Mouse (Mus musculus) spleen, postnatal 4 days (tissue): ENCODE data around the gene Atg5.
"Not testable (repeated sequence)": the region's sequence is repeated elsewhere in the genome, so short reads cannot be mapped to it uniquely, and the experiment has no call there.

Experiments
- DNase-seq, 2 experiments: peaks; one replicate each; pipeline ENCODE4 v3.0.0; 2022; ENCODE audit warnings: low spot score in 2 of 2

Atg5 gene

DNA sequence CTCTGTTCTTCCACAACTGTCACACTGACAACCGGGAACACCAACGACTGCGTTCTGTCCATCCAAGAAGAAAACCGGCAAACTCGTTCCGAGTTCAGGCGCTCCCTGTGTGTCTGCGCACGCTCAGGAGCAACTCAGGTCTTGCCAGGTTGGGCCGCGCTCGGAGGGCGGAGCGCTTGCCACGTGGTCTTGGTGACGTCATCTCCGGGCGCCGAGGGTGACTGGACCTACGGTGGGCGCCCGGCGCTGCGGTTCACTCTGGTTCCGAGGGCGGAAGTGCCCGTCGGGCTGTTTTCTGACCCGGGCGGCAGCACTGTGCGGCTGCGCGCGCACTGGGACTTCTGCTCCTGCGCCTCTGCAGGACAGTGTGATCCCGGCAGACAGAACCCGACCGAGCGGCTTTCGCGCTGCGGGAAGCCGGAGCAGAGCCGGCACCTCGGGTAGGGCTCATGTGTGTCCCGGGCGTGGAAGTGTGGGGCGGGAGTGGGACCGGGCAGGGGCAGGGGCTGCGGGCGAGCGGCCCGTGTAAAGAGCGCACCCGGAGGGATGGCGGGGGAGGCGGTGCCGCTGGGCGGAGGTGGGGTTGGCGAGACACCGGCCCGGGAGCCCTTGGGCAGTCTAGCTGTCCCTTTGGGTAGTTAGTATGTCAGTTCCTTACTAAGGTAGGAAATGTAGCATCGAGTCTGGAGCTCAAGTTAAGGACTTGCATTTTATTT is at the start of gene Atg5:
Atg5 (plus strand) TSS at position 214 of the 716 bp plus-strand sequence.
- peak; percentile 98 to 99 for DNase-seq

DNA sequence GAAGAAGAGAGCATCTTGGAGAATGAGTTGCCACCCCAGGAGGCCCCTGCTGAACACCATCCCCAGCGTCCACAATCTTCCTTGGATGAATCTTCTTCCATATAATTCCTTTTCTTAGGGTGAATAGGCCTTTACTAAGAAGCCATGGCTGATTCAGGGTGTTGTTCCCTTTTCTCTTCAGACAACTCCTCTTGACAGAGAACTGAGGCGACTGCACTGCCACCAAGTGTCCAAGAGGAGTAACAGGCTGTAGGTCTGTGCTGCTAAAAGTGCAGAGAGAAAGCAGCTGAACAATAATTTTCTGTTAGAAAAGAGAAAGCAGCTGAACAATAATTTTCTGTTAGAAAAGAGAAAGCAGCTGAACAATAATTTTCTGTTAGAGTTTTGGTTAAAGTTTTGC is 49.1 kb upstream of the Atg5 start:
- not testable (repeated sequence) for DNase-seq

DNA sequence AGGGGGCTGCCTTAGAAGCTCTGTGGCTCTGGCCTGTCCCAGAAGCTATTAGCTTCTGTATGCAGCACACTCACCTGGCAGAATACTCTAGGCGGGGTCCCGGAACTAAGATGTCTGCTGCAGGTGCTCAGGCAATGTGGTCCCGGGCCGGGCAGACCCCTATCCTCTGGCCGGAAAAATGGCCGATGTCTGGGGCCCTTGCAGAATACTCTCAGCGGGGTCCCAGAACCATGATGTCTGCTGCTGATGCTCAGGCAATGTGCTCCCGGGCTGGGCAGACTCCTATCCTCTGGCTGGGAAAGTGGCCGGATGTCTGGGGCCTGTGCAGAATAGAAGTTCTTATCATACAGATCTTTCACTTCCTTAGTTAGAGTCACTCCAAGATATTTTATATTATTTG is 43.8 kb upstream of the Atg5 start:
- DNase-seq, result no peak

DNA sequence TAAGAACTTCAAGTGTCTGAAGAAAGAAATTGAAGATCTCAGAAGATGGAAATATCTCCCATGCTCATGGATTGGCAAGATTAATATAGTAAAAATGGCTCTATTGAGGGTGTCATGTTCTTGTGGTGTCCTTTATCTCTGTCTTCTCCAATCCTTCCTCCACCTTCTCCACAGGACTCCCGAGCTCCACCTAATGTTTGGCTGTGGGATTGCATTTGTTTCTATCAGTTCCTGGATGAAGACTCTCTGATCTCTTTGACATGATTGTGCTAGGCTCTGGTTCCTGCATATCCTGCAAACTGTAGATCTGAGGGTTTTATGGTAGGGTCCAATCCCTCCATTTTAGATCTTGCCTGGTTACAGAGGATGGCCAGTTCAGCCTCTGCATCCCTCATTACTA is 34.8 kb upstream of the Atg5 start:
- peak; percentile 38 to 72 for DNase-seq

DNA sequence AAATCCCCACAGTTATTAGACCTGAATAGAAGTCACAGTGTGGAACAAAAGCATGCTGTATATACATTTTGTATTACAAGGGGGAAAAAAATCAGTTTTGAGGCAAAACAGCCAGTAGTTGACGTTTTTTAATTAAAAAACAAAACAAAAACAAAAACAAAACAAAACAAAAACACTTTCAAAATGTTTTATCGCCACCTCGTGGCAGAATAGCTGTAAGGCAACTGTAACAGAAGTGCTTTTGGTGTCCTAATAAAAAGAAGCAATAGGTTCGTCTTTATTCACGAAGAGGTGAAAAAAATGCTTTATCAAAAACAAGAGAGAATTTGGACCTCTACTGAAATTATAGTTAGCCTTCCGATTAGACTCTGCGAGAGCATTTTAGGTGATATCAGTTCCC is 32.9 kb upstream of the Atg5 start:
- not testable (repeated sequence) for DNase-seq

DNA sequence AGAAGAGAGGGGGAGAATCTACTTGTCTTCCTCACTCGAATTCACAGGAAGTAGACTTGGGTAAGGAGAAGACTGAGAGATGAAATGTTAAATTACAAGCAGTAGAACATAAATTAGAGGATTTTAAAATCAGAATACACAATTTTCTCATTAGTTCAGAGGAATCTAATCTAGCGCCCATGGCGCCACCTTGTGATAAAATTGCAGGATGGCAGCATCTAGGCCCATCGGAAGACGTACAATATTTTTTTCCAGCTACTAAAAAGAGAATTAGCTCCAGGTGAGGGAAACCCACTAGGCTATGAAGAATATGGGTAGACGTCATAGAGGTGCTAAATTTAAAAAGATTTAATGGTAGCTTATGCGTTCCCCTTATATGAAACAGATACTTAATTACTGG is 11.5 kb upstream of the Atg5 start:
- DNase-seq, result no peak

DNA sequence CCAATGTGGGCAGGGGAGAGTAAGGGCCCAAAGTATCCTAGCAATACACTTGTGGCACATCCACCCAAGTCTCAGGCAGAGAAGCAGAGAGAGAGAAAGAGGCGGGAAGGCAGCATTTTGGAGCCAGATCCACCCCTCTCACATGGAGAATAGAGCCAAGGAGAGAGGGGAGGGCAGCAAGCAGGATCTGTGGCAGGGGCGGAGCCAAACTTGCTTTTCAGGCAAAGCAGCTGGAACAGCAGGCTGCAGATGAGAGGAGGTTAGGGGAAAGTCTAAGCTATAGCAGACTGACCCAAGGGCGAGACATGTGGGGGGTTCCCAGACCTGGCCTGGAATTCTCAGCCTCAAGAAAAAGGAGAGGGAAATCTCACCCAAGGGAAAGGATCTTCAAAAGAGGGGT is 2.3 kb upstream of the Atg5 start:
- DNase-seq, result no peak

DNA sequence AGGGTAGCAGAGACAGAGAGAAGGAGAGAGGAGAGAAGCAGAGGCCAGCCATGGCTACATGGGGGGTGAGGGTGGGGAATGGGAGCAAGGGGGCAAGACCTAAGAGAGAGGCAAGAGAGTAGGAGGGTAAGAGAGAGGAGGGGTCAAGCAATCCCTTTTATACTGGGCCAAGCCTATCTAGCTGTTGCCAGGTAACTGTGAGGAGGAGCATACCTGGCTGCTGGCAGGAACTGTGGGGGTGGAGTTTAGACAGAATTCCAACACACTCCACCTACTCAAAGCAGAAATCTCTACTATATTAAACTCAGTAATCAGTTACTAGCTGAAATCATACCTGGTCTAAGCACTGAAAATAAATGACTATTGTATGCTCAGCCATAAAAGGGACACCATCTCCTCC is 1.6 kb upstream of the Atg5 start:
- DNase-seq, result no peak

DNA sequence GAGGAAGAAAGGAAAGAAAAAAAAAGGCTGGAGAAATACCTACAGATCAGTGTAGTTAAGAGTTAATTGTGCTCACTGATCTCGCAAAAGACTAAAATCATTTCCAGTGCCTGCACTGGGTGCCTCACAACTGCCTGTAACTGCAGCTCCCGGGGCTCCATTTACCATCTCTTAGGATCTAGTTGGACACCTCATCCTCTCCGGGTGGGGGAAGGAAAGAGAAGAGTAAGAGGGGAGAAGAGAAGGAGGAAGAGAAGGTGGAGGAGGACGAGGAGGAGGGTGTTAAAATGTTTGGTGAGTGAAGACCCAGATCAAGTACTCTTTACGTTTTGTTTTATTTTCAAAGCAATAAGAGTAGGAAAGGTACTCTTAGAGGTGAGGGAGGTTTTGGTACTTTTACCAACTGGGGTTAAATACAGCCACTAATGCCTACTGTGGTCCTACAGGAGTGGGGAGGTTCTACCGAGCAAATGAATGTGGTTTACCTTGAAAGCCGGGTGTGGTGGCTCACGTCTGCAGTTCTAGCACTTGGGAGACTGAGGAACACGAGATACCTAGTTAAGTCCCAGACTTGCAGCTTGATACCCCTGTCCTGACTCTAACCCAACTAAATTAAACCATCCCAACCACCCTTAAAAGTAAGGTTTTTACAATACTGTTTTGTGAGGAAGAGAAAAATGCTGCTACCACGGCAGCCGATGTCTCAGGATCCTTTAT is 574 bp upstream of the Atg5 start:
- DNase-seq, result no peak

DNA sequence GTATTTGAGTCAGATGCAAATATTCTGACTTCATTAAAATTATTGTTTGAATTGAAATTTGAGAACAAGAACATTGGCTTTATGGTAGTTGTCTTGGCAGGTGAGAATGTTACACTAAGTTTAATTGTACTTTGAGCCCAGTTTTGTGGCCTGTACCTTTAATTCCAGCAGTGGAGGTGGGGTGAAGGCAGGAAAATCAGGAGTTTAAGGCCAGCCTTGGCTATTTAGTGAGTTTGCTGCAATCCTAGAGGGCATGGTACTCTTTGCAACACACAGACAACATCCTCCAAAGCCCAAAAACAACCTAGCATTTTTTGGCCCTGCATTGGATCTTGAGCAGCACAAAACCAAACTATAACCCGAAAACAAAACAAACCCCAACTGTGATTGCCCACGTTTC is 1.1 kb downstream of the Atg5 start:
- DNase-seq, result no peak

DNA sequence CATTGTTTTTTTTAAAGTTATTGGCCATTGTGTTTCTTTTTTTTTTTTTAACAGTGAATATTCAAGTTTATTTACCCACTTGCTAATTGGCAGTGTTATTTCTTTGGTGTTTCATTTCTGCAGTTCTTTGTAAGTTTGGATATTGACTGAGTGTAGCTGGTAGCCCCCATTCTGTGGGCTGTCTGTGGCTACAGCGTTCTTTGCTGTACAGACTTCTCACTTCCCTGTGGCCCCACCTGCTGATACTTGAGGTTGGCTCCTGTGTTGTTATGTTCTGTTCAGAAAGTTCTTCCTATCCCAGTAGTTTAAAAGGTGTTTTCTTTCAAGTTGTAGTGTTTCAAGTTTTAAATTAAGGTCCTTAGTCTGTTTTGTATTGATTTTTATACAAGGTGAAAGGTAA is 14.2 kb downstream of the Atg5 start:
- no peak for DNase-seq

DNA sequence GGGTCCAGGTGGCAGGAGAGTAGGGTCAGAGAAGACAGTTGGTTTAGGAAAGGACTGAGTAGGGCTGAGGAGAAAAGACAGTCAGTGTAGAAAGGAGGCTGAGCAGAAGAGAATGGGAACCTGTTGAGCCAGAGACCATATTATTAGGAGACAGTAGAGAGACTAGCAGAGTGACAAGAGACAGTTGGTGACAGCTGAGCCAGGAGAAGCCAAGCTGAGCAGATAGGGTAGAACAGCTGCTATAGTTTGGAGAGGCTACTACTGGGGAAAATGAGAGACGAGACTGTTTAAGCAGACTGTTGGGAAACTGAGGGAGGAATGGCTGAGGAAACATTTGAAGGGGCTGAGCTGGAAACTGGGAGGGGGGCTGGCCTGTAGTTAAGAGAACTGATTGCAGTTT is 16.9 kb downstream of the Atg5 start:
- DNase-seq, result no peak

DNA sequence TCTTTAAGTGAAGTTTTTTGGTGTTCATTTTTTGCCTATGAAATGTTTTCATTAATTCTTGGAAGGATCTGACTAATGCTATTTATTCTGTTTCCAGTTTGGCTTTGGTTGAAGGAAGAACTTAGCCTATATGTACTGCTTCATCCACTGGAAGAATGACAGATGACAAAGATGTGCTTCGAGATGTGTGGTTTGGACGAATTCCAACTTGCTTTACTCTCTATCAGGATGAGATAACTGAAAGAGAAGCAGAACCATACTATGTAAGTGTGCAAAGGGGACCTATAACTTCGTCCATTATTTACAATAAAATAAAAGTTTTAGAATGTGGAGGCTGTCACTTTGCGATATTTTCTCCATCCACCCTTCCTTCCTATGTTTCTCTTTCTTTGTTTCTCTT is 17.8 kb downstream of the Atg5 start:
- no peak for DNase-seq

DNA sequence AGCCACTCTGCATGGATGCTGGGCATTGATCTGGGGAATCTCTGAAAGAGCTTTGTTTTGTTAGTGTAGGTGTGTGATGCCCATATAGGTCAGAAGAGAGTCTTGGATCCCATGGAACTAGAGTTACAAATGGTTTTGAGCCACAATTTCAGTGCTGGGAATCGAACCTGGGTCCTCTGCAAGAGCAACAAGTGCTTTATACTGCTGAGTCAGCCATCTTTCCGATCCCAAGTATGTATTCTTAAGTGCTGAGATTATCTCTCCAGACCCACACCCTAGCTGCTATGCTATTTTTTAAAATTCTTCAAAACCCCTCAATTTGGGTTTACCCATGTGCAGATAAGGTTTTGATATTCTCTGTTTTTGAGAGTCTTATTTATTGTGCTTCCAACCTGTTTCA is 22.7 kb downstream of the Atg5 start:
- DNase-seq, result no peak

DNA sequence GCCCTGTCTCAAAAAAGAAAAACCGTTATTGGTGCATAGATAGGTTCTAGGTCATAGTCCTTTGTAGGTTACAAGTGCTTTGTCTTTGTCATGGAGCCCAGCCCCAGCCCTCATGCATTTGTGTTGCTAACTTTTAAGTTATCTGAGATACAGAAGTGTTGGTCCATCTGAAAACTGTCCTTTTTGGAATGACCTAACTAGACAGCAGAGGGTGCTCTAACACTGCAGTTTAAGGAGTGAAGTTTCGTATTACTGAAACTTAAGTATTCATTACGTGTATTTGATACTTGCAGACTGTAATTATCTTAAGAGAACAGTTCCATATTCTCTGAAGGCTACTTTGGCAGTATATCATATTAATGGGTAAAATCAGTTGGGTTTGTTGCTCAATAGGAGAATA is 24.0 kb downstream of the Atg5 start:
- no peak for DNase-seq

DNA sequence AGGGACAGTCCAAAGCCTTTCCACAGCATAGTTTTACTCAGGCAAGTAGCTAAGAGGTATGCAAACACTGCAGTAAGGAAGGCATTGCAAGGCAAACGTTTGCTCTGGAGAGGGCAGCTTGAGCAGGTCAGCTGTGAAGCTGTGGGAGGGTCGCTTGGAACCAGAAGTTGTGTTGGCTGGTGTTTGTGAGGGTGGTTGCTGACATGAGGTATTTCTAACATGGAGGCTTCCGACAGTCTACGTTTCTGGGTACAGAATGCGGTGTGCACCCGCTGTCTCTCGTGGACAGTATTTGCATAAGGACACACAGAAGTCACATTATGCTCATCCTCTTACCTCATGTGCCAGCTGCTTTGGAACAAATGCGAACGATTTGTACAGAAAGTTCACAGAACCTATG is 31.0 kb downstream of the Atg5 start:
- no peak for DNase-seq

DNA sequence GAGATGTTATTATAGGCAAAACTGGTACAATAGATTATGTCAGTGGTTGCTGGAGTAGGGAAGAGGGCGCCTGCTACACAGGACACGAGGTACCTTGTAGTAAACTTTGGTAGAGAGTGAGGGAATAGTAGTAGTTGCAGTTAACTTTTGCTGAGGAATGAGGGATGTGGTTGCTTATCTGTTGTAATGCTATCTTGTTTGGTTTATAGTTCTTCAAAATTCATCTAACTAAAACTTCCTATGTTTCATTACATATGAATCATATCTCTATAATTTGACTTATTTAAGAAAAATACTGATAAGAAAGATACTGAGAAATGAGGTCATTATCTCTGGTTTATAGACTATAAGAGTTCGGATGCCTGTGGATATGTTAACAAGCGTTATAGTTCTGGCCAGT is 31.9 kb downstream of the Atg5 start:
- DNase-seq, result no peak

DNA sequence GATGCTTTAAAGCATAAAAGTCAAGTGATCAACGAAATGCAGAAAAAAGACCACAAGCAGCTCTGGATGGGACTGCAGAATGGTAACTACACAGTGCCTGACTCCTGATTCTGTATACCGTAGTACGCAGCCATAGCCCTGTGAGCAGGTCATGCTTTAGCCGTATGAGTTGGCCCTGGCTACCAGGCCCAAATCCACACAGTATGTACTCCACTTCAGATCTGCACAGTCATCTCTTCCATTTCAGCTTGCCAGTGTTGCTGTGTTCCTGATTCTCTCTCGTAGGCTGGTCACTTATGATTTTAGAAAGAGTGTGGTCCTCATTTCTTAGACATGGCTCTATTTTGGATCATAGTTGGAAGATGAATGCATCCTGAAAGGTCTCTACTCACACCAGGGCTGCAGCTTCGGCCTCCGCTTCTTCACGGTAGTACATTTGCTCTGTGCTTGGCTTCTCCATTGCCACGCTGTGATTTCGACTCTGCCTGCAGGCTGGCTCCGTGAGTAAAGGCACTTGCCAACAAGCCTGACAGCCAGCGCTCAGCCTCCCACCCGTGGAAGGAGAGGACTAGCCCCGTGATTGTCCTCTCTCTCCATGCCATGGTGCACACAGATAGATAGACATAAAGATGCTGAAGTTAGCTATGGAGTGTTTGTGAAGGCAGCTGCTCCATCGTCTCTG is 35.6 kb downstream of the Atg5 start:
- no peak for DNase-seq

DNA sequence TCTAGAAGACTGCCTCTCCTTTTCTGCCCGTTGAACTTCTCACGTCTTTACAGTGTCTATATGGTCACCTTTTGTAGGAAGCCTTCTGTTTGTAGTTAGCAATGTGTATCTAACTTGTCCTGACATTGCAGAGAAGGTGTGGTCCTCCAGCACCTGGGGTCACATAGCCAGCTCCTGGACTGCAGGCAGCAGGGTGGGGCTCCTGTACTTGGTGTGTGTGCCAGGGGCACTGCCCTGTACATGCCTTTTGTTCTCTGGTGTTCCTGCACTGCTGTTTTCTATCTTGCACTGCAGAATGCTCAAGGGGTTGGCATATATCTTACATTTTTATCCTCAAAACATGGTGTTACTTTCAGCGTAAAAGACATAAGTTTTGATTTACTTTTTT is 36.2 kb downstream of the Atg5 start:
- no peak for DNase-seq

DNA sequence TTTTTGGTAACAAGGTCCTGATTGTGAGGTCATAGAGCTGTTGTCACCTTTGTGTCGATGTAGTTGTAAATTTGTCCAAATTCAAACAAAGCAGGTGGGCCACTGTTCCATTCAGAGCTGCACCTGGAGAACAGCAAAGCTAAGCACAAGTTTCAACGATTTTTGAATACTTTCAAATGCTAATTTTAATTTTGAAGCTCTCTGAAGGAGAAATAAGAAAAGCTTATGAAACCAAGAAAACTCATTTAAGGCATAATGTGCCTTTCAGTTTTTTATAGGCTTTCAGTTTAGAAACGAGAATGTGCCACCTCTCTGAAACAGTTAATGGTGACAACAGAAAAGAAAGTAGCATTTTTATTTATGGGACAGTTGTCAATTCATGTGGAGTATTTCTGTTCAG is 36.7 kb downstream of the Atg5 start:
- DNase-seq, result no peak

DNA sequence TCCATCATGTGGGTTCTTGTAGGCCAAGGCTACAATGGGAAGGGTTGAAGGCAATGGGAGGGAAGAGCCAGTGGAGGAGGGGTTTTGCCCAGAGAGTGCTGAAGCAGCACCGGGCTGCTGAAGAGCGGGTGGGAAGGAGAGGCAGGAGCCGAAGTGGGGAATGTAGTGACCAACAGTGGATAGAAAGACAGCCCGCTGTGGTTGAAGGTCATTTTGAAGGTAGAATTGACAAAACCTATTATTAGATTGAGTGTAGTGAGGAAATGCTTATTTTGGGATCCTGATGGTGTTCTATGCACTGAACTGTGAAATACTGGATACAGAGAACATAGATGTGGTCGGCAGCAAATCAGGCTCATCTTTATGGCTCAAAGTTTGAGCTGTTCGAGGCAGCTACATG is 38.1 kb downstream of the Atg5 start:
- no peak for DNase-seq

DNA sequence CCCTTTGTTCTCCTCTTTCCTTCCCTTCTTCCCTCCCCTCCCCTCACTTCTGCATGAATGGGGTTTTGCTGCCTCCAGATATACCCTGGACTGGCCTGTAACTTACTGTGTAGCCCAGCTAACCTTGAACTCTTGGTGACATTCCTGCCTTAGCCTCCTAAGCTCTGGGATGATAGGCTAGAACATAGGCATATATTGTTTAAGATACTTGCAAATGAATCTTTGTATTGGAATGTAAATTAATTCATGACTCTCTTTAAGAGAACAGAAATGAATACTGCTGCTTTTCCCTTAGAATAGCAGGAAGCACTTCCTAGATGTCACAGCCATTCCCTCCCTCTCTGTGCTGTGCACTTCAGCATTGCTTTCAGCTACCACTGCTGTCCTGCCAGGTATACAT is 40.1 kb downstream of the Atg5 start:
- no peak for DNase-seq

DNA sequence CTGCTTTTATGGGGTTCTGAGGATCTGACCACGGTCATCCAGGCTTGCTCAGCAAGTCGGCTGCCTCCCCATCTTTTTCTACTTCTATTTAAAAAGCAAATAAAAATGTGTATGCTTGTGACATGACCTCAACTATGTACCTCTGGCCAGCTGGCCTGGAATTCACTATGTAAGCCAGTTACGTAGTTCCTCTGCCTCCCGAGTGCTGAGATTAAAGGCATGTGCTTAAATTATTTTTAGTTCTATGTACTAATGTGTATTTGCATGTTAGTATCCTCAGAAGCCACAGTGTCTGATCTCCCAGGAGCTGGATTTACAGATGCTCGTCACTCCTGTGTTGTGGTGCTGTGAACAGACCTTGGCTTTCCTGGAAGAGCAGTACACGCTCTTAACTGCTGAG is 41.1 kb downstream of the Atg5 start:
- no peak for DNase-seq
